ENCODE assay signal across 8 mouse cellular contexts in the genomic region with DNA sequence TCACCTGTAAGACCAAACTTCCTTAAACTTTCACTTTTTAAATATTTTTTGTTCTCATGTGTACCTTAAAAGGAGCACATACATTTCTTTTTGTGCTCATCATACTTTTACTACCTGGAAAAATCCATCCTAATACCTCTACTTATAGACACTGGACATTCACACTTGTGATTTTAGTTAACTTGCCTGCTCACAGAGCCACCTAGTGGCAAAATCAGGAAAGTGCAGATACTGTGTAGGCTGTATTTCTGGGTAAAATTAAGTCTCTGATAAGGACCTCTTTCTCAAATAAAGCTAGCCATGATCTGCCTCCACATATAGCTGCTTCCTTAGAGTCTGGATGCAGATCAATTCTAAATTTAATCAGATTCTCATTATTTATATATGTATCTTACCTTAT.
DNase-seq lines count a peak whose midpoint lies in the region; ATAC-seq lines count a peak whose summit lies in the region.

No protein-coding gene starts in this region.

- DNase-seq in heart, postnatal 4 days = peak; percentile 9
- no peak for DNase-seq in heart, postnatal 25 days (ENCODE audit: low spot score)
- peak; percentile 31 to 49 for DNase-seq in right cerebral cortex, postnatal 10 days (ENCODE audit: low spot score in 2 of 2)
- DNase-seq in right cerebral cortex, postnatal 25 days = no peak
- peak; percentile 12 for DNase-seq in lung, postnatal 36 days
- DNase-seq in spleen, adult 18-20 months = no peak
- no peak for DNase-seq in thymus, postnatal 14 days

- intact Hi-C loops in heart, postnatal 25 days (cut with DNase I) = no loop called here

- ATAC-seq in common myeloid progenitor, adult 5-6 weeks (replicated peaks; ENCODE audit: low read depth, poor library complexity, severe bottlenecking) = peak; percentile 76

Comparison
In these comparisons a context has a peak if more than half of its experiments do, and no peak if none do; other contexts are left out.
1. DNase-seq: peak in heart, postnatal 4 days (single experiment), right cerebral cortex, postnatal 10 days (2 of 2) and lung, postnatal 36 days (single experiment); none in heart, postnatal 25 days (single experiment), right cerebral cortex, postnatal 25 days (single experiment), spleen, adult 18-20 months (0 of 2) and thymus, postnatal 14 days (single experiment).